Mouse (Mus musculus) CH12.LX (cell line): ENCODE data around the gene Adam10. TPM values are rescaled to one million over a fixed set of nuclear protein-coding genes. Genes with fewer than 3 reads are reported as not detected.

ENCODE experiments used
- DNase-seq: peaks from one replicate; pipeline ENCODE4 v3.0.0-alpha.2; 2013; ENCODE audit errors: extremely low read depth
- H3K27ac ChIP-seq: 2 replicates; pipeline ENCODE4 v1.5.1; 2012; ENCODE audit warnings: low read depth, mild to moderate bottlenecking, control low read depth, moderate library complexity; ENCODE audit not compliant: insufficient read depth
- H3K27me3 ChIP-seq: replicated peaks from 2 replicates; pipeline ENCODE3; 2012; ENCODE audit warnings: inconsistent platforms
- H3K36me3 ChIP-seq, 2 experiments: replicated peaks in 1 of 2; 2 replicates each; pipeline versions ENCODE3 to v1.6.1; 2012; ENCODE audit warnings: inconsistent platforms in 1 of 2, low read length in 1 of 2, mild to moderate bottlenecking in 1 of 2, mixed read lengths in 1 of 2, moderate library complexity in 1 of 2; ENCODE audit not compliant: control insufficient read depth in 1 of 2, insufficient read depth in 1 of 2
- H3K4me1 ChIP-seq, 2 experiments: 2 replicates each; pipeline ENCODE4 v1.6.1; 2012; ENCODE audit warnings: inconsistent platforms in 1 of 2, moderate library complexity in 1 of 2; ENCODE audit not compliant: insufficient read depth in 2 of 2, control insufficient read depth in 1 of 2
- H3K4me2 ChIP-seq: 2 replicates; pipeline ENCODE4 v1.6.1; 2012; ENCODE audit warnings: low read depth, mild to moderate bottlenecking, control low read depth; ENCODE audit not compliant: poor library complexity, insufficient read depth, severe bottlenecking
- H3K4me3 ChIP-seq, 3 experiments: fragments of 150-350 bp in 1 of 3; sonication (generic) in 1 of 3; replicated peaks in 1 of 3; 2 replicates each; pipeline versions ENCODE3 to v1.5.1; 2011 to 2012; ENCODE audit warnings: low read depth in 2 of 3, low read length in 2 of 3, mild to moderate bottlenecking in 2 of 3, moderate library complexity in 2 of 3, control low read depth in 1 of 3, improper control_type of control experiment in 1 of 3, inconsistent platforms in 1 of 3, mixed read lengths in 1 of 3; ENCODE audit not compliant: poor library complexity in 1 of 3
- H3K79me2 ChIP-seq: replicated peaks from 2 replicates; pipeline ENCODE4 v1.6.1; 2012; ENCODE audit warnings: mild to moderate bottlenecking, moderate library complexity; ENCODE audit not compliant: control insufficient read depth, poor library complexity, insufficient read depth, severe bottlenecking; ENCODE audit errors: extremely low read depth
- H3K9ac ChIP-seq: 2 replicates; pipeline ENCODE4 v1.6.1; 2012; ENCODE audit warnings: low read depth, mild to moderate bottlenecking, control low read depth, moderate library complexity; ENCODE audit not compliant: insufficient read depth
- H3K9me3 ChIP-seq: replicated peaks from 2 replicates; pipeline ENCODE3; 2012; ENCODE audit warnings: low read length, inconsistent platforms, mixed read lengths
- BHLHE40 ChIP-seq: IDR thresholded peaks from 2 replicates; pipeline ENCODE4 v1.6.1; 2011; ENCODE audit warnings: mild to moderate bottlenecking, low read depth, low read length, improper control_type of control experiment
- CHD2 ChIP-seq: IDR thresholded peaks from 2 replicates; pipeline ENCODE4 v1.6.1; 2011; ENCODE audit warnings: low read length, improper control_type of control experiment
- E2F4 ChIP-seq: IDR thresholded peaks from 2 replicates; pipeline ENCODE4 v1.6.1; 2011; ENCODE audit warnings: low read depth, low read length, improper control_type of control experiment; ENCODE audit not compliant: insufficient replicate concordance
- ELF1 ChIP-seq: IDR thresholded peaks from 2 replicates; pipeline ENCODE4 v1.6.1; 2014; ENCODE audit warnings: low read depth, mild to moderate bottlenecking, inconsistent platforms, low read length, improper control_type of control experiment
- ETS1 ChIP-seq: conservative IDR thresholded peaks from 2 replicates; pipeline ENCODE4 v1.6.1; 2012; ENCODE audit warnings: low read depth, mild to moderate bottlenecking, inconsistent platforms, low read length, improper control_type of control experiment, moderate library complexity
- HCFC1 ChIP-seq: IDR thresholded peaks from 2 replicates; pipeline ENCODE4 v1.6.1; 2012; ENCODE audit warnings: low read depth, mild to moderate bottlenecking, inconsistent platforms, low read length, improper control_type of control experiment
- MAX ChIP-seq: IDR thresholded peaks from 2 replicates; pipeline ENCODE4 v1.6.1; 2011; ENCODE audit warnings: low read length, improper control_type of control experiment
- MEF2A ChIP-seq: IDR thresholded peaks from 2 replicates; pipeline ENCODE4 v1.6.1; 2014; ENCODE audit warnings: low read depth, mild to moderate bottlenecking, inconsistent platforms, low read length, improper control_type of control experiment, borderline replicate concordance
- NELFE ChIP-seq: IDR thresholded peaks from 2 replicates; pipeline ENCODE4 v1.6.1; 2011; ENCODE audit warnings: low read depth, low read length, improper control_type of control experiment
- POLR2AphosphoS2 ChIP-seq: IDR thresholded peaks from 2 replicates; pipeline ENCODE4 v1.6.1; 2011; ENCODE audit warnings: low read depth, low read length, improper control_type of control experiment
- RCOR1 ChIP-seq: conservative IDR thresholded peaks from 2 replicates; pipeline ENCODE4 v1.6.1; 2012; ENCODE audit warnings: low read depth, mild to moderate bottlenecking, inconsistent platforms, low read length, improper control_type of control experiment
- SIN3A ChIP-seq: IDR thresholded peaks from 2 replicates; pipeline ENCODE4 v1.6.1; 2012; ENCODE audit warnings: low read length, improper control_type of control experiment, inconsistent platforms
- SMC3 ChIP-seq: IDR thresholded peaks from 2 replicates; pipeline ENCODE4 v1.6.1; 2011; ENCODE audit warnings: low read depth, low read length, improper control_type of control experiment
- TBP ChIP-seq: conservative IDR thresholded peaks from 2 replicates; pipeline ENCODE4 v1.6.1; 2011; ENCODE audit warnings: low read depth, low read length, improper control_type of control experiment
- TCF12 ChIP-seq: IDR thresholded peaks from 2 replicates; pipeline ENCODE4 v1.6.1; 2014; ENCODE audit warnings: low read depth, mild to moderate bottlenecking, inconsistent platforms, low read length, improper control_type of control experiment
- ZKSCAN1 ChIP-seq: IDR thresholded peaks from 2 replicates; pipeline ENCODE4 v1.6.1; 2012; ENCODE audit warnings: low read depth, inconsistent platforms, low read length, improper control_type of control experiment, borderline replicate concordance
- ZMIZ1 ChIP-seq: IDR thresholded peaks from 2 replicates; pipeline ENCODE4 v1.6.1; 2012; ENCODE audit warnings: low read depth, mild to moderate bottlenecking, inconsistent platforms, low read length, improper control_type of control experiment
- dilution Hi-C: fragments of 300-500 bp; cut with MboI; formaldehyde crosslinking; loops from 2 replicates; pipeline ENCODE4 v1.14.3; 2020; ENCODE audit warnings: low sequenced_read_pairs; ENCODE audit not compliant: extremely low pct_unique_long_range_greater_than_20kb, extremely low pct_ligation_motif_present
- in situ Hi-C: fragments of 300-500 bp; cut with MboI; formaldehyde crosslinking; loops from 3 replicates; pipeline ENCODE4 v1.14.3; 2019; ENCODE audit warnings: low sequenced_read_pairs, low pct_ligation_motif_present, low pct_unique_long_range_greater_than_20kb, mixed read lengths
- polyA plus RNA-seq: library from polyadenylated mRNA; unstranded; fragments of >175 nt; gene quantifications from 2 replicates; pipeline ENCODE4 v1.2.1, GENCODE M21; 2012; ENCODE audit warnings: low read depth; ENCODE audit not compliant: insufficient read length
- total RNA-seq, 2 experiments: library from RNA; depleted of rRNA; stranded (reverse); fragments of 300-350 nt in 1 of 2; fragments of >200 nt in 1 of 2; gene quantifications; 2 replicates each; pipeline ENCODE4 v1.2.3; 2012 to 2014

Adam10 gene
- total and polyA plus RNA-seq, 3 experiments, result 9.3 to 28.9 (median 17.8) TPM

DNA sequence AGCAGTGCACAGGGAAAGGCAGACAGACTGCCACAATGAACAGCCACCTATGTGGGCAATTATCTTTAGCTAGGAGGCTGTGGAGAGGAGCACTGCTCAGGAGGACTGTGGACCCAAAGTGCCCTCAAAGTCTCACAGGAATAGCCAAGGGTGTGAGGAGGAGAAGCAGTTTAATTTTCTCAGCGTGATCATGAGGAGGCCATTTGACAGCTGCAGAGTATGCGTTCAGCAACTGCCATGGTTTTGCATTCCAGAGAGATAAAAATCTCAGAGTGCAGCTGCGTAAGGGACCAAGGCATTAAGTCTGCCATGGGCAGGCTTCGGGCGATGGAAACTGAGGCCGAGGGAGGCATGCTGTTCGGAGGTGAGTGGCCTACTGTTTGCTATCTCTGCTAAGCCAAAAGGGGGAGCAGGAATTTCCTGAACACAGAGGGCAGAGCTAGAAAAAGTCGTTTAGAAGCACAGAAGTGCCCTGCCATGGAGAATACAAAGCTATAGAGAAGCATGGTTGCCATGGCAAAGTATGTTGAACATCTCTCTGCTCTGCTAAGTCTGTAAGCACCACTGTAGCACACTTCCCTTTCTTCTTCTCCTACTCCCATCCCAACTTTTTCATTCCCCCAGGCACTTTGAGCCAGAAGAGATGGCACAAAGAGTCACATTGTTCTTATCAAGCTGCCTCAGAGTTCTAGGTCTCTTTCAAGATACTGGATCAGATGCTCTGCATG lies 122.0 kb downstream of the Adam10 start:
- no peak for DNase-seq
- H3K79me2 ChIP-seq, result no peaks in the 10 kb centered on the region

GRCm38 (mm10) chr9:70801761-70802160 lies 123.0 kb downstream of the Adam10 start:
- in situ Hi-C loops (no loop called here), dilution Hi-C loops (no loop called here)
- peaks cover 14 to 26% of the 10 kb centered on the region in 2 experiments for H3K36me3 ChIP-seq
- no peak overlapping the region for H3K4me3 ChIP-seq
- no peak for DNase-seq
- TF ChIP-seq ETS1, result no peak
- no peak for TF ChIP-seq E2F4
- TF ChIP-seq SIN3A, result no peak
- no peak for TF ChIP-seq RCOR1
- TF ChIP-seq ZMIZ1, result no peak
- TF ChIP-seq ZKSCAN1, result no peak
- no peak for TF ChIP-seq CHD2
- no peak for TF ChIP-seq TCF12
- no peak for TF ChIP-seq MAX
- TF ChIP-seq SMC3, result no peak
- no peak for TF ChIP-seq NELFE
- TF ChIP-seq MEF2A, result no peak
- no peak for TF ChIP-seq HCFC1
- TF ChIP-seq TBP, result no peak
- H3K9ac ChIP-seq, result no peak overlapping the region
- H3K9me3 ChIP-seq, result peaks cover 17% of the 10 kb centered on the region
- H3K79me2 ChIP-seq, result no peaks in the 10 kb centered on the region
- no peaks in the 10 kb centered on the region for H3K27me3 ChIP-seq
- no peak overlapping the region for H3K27ac ChIP-seq
- H3K4me2 ChIP-seq, result no peak overlapping the region
- no peaks in the 10 kb centered on the region for H3K4me1 ChIP-seq

More for the DNA sequence above, 122.0 kb downstream of the Adam10 start:
- Histone ChIP-seq H3K27me3 (no peaks in the 10 kb centered on the region), H3K4me3 (no peak overlapping the region), H3K4me1 (no peaks in the 10 kb centered on the region), H3K9ac (no peak overlapping the region), H3K4me2 (no peak overlapping the region), H3K9me3 (peaks cover 17% of the 10 kb centered on the region), H3K36me3 (peaks cover 14 to 26% of the 10 kb centered on the region in 2 experiments), H3K27ac (no peak overlapping the region)
- TF ChIP-seq BHLHE40 (no peak), POLR2AphosphoS2 (no peak), ELF1 (no peak)
- in situ Hi-C loops (no loop called here), dilution Hi-C loops (no loop called here)
